Mouse (Mus musculus) heart, embryonic 10.5 days (tissue): ENCODE measurements around the gene Kcnb1. TPM values are rescaled to one million over a fixed set of nuclear protein-coding genes. Genes with fewer than 3 reads are reported as not detected.
A peak's percentile ranks its signal among the peaks of the same experiment; 100 is the strongest.

Source experiments
- DNase-seq: peaks from one replicate; pipeline ENCODE4 v3.0.0-alpha.2; 2017; ENCODE audit warnings: low spot score
- H3K27ac ChIP-seq: fragments of 300-500 bp; sonication (generic); 2 replicates; pipeline ENCODE4 v1.5.1; 2016; ENCODE audit warnings: mild to moderate bottlenecking
- H3K27me3 ChIP-seq: fragments of 300-500 bp; sonication (generic); 2 replicates; pipeline ENCODE4 v1.6.1; 2016; ENCODE audit warnings: mild to moderate bottlenecking; ENCODE audit not compliant: poor library complexity, insufficient read depth, severe bottlenecking
- H3K36me3 ChIP-seq: fragments of 300-500 bp; sonication (generic); 2 replicates; pipeline ENCODE4 v1.6.1; 2016; ENCODE audit warnings: mild to moderate bottlenecking, moderate library complexity
- H3K4me1 ChIP-seq: fragments of 300-500 bp; sonication (generic); 2 replicates; pipeline ENCODE4 v1.6.1; 2016; ENCODE audit warnings: mild to moderate bottlenecking
- H3K4me3 ChIP-seq: fragments of 300-500 bp; sonication (generic); 2 replicates; pipeline ENCODE4 v1.5.1; 2016; ENCODE audit warnings: mild to moderate bottlenecking, moderate library complexity
- H3K9me3 ChIP-seq: fragments of 300-500 bp; sonication (generic); 2 replicates; pipeline ENCODE4 v1.6.1; 2016; ENCODE audit warnings: mild to moderate bottlenecking, moderate library complexity
- WGBS: fragments of 180-500 bp; shearing (Covaris S2); methylation state at CpG from one replicate; pipeline ENCODE4 v1.1.7; 2016; 5-methylcytosine and 5-hydroxymethylcytosine counted together
- polyA plus RNA-seq: library from polyadenylated mRNA; unstranded; fragments of >200 nt; fragmentation: Nextera tagmentation; extraction: Ambion mirVana; gene quantifications from 2 replicates; pipeline ENCODE4 v1.2.1, GENCODE M21; 2016

Kcnb1 gene
- polyA plus RNA-seq, 1 experiment from 2014 or later, result 0.21 TPM

DNA sequence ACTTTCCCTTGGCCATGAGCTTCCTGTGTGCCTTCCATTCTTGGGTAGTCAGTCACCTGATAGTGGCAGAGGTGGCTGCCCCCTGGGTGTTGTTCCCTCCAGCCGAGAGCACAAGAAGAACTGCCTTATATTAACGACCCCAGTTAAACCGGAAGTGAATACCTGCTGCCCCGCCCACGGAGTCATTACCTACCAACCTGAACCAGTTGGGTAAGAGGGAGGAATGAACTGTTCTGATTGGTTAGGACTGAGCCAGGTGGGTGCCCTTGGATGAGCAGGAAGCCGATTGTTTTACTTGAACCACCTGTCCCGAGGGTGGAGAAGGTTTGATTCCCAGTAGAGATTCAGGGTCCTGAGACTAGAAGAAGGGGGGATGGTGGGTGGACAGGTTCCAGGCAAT lies 111.5 kb downstream of the Kcnb1 start:
- no peak for DNase-seq
- Histone ChIP-seq H3K4me3 (no peak overlapping the region), H3K27me3 (no peaks in the 10 kb centered on the region), H3K4me1 (peaks cover 27% of the 10 kb centered on the region), H3K36me3 (no peaks in the 10 kb centered on the region), H3K27ac (peak overlapping the region; percentile 29; the same call in 1 of the 2 replicates), H3K9me3 (no peaks in the 10 kb centered on the region)
- 34% methylated on average over 7 of the region's 7 CpGs for WGBS

DNA sequence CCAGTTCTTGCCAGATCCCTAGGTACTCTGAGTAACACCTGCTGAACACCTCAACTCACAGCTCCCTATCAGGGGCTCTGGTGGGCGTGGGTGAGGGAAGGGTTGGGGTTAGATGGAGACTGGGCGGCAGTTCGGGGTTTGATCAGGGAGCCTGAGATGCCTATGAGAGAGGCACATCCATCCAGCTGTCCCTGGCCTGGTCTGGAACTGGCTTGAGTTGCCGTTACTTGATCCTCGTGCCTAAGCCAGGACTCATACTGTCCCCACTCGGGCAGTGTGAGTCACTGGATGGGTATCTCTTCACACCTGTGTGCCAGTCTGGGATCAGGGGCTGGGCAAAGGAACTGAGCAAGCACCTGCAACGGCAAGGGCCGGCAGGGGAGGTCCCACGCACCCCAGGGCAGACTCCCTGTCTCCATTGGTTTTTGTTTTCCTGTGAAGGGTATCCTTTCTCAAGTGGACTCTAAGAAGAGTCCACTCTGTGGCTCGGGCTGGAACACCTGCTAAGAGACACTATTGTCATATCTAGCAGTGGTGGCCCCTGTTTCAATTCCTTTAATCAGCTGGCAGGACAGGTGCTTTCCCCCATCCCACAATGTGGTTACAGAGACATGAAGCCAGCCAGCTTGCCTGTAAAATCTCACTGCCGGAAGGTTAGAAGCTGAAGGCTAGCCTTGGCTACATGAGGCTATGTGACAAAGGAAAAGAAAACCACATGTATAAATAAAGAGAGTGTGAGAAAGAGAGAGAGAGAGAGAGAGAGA lies 112.6 kb downstream of the Kcnb1 start:
- 84% methylated on average over 11 of the region's 11 CpGs for WGBS
- Histone ChIP-seq H3K4me3 (no peak overlapping the region), H3K9me3 (no peaks in the 10 kb centered on the region)

DNA sequence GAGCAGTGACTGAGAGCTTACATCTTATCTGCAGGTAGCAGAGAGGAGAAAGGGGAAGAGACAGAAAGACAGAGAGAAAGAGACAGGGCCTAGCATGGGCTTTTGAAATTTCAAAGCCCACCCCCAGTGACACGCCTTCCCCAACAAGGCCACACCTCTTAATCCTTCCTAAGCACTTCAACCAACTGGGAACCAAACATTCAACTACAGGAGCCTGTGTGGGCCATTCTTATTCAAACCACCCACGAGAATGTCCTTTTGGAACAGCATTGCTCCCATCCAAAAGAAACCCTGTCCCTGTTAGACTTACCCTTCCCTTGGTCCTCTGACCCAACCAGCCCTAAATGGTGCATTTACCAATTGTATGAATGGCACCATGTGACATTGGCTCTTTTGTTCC lies 113.2 kb downstream of the Kcnb1 start:
- no peaks in the 10 kb centered on the region for H3K9me3 ChIP-seq
- no peaks in the 10 kb centered on the region for H3K36me3 ChIP-seq
- DNase-seq, result no peak
- peaks cover 22% of the 10 kb centered on the region for H3K4me1 ChIP-seq
- no peak overlapping the region for H3K27ac ChIP-seq
- WGBS, result 64% methylated on average over 2 of the region's 2 CpGs
- H3K4me3 ChIP-seq, result no peak overlapping the region
- H3K27me3 ChIP-seq, result no peaks in the 10 kb centered on the region

More for the DNA sequence above, 112.6 kb downstream of the Kcnb1 start:
- Histone ChIP-seq H3K27ac (no peak overlapping the region), H3K4me1 (peaks cover 27% of the 10 kb centered on the region), H3K36me3 (no peaks in the 10 kb centered on the region), H3K27me3 (no peaks in the 10 kb centered on the region)
- DNase-seq, result no peak

DNA sequence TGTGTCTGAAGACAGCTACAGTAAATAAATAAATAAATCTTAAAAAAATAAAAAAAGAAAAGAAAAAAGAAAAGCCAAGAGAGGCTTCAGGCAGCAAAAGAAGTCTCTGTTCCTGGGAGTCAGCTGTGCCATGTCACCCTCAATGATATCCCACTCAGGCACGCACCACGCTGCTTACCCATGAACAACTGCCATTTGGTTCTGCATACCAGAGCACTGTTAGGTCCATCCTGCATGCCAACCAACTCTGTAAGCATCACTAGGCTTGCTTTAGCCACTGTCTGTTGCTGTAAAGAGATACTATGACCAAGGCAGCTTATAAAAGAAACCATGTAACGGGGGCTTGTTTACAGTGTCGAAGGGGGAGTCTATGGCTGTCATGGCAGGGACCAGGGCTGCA lies 113.6 kb downstream of the Kcnb1 start:
- WGBS, result 88% methylated on average over 4 of the region's 4 CpGs
- no peak overlapping the region for H3K4me3 ChIP-seq

DNA sequence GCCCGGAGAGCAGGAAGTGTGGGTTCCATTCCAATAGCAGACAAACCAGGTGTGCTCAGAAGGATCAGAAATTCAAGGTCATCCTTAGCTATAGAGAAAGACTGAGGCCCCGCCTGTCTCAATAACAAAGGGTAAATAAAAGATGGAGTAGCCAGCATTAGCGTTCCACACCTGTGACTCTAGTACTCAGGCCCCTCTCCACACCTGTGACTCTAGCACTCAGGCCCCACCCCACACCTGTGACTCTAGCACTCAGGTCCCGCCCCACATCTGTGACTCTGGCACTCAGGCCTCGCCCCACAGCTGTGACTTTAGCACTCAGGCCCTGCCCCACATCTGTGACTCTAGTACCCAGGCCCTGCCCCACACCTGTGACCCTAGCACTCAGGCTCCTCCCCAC lies 115.4 kb downstream of the Kcnb1 start:
- Histone ChIP-seq H3K27me3 (no peaks in the 10 kb centered on the region), H3K4me1 (peaks cover 16% of the 10 kb centered on the region), H3K27ac (no peak overlapping the region), H3K36me3 (no peaks in the 10 kb centered on the region), H3K4me3 (no peak overlapping the region), H3K9me3 (no peaks in the 10 kb centered on the region)
- no peak for DNase-seq
- 88% methylated on average over 5 of the region's 5 CpGs for WGBS

More for the DNA sequence above, 113.6 kb downstream of the Kcnb1 start:
- Histone ChIP-seq H3K4me1 (peaks cover 18% of the 10 kb centered on the region), H3K27ac (no peak overlapping the region), H3K9me3 (no peaks in the 10 kb centered on the region), H3K36me3 (no peaks in the 10 kb centered on the region), H3K27me3 (no peaks in the 10 kb centered on the region)
- DNase-seq, result no peak

DNA sequence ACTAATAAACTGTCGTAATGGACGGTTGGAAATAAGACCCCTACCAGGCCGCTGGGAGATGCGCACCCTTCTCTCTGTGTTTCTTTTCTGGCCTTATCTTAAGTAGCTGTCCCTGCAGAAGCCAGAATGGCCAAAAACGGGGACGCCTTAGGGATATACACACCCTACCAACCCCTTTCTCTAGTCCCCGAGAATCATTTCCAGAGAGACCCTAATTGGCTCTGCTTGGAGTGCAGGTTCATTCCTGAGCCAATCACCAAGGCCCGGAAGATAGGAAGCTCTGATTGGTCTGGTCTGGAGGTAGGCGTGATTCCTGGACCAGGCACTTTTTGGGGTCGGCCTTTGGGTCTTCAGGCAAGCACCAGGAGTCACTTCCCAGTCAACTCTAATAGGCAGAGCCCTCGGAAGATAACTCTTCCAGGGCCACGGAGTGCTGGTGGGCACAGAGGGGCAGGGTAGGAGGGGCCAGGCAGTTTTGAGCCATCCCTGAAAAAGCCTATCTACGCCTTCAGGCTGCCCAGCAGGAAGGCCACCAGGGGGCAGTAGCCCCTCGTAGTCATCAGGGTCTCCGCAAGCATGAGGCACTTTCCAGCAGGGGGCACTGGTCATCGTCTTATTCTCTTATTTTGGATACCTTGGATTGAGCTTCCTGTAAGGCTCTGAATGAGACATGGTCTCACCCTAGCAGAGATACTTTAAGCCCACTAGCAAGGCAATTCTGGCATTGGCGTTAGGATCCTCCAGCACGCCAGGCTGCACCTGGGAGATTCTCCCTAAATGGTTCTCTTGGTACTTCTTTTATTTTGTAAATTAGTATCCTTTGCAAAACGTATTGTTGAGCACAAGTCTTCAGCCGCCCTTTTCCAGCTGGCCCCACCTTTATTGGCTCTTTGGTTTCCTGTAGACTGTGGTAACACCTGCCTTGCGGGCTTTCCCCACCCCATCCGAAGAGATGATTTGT lies 118.0 kb downstream of the Kcnb1 start:
- Histone ChIP-seq H3K27ac (peak overlapping the region; percentile 85), H3K4me1 (peaks cover 5% of the 10 kb centered on the region; the same call in 1 of the 2 replicates), H3K36me3 (no peaks in the 10 kb centered on the region), H3K27me3 (no peaks in the 10 kb centered on the region), H3K4me3 (peak overlapping the region; percentile 56), H3K9me3 (no peaks in the 10 kb centered on the region)
- WGBS, result 8% methylated on average over 22 of the region's 22 CpGs
- peak; percentile 96 for DNase-seq

DNA sequence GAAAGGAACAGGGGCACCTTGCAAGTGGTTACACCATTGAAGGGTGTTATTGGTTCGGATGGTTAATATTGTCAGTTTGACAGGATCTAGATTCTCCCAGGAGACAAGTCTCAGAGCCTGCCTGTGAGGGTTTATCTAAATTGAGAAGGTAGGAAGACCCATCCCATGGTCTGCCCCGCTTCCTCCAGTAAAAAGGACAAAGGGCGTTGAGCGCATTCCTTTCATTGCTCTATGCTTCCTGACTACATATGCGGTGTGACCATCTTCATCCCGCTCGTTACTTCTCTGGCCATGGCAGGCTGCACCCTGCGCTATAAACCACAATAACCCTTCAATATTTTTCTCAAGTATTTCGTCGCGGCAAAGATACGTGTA lies 118.7 kb downstream of the Kcnb1 start:
- H3K4me1 ChIP-seq, result peaks cover 5% of the 10 kb centered on the region; the same call in 1 of the 2 replicates
- H3K4me3 ChIP-seq, result peak overlapping the region; percentile 56
- no peak for DNase-seq
- no peaks in the 10 kb centered on the region for H3K36me3 ChIP-seq
- no peaks in the 10 kb centered on the region for H3K27me3 ChIP-seq
- WGBS, result 17% methylated on average over 12 of the region's 12 CpGs
- peak overlapping the region; percentile 85; the same call in 1 of the 2 replicates for H3K27ac ChIP-seq
- H3K9me3 ChIP-seq, result no peaks in the 10 kb centered on the region

- Histone ChIP-seq H3K4me3 (no peak overlapping the region), H3K27ac (no peak overlapping the region), H3K9me3 (no peaks in the 10 kb centered on the region), H3K27me3 (no peaks in the 10 kb centered on the region), H3K36me3 (peaks cover 9% of the 10 kb centered on the region), H3K4me1 (peaks cover 5% of the 10 kb centered on the region; the same call in 1 of the 2 replicates)
- no peak for DNase-seq
- 63% methylated on average over 6 of the region's 6 CpGs for WGBS
These were observed 119.6 kb downstream of the Kcnb1 start for GRCm38 (mm10) chr2:167070341-167070740.

DNA sequence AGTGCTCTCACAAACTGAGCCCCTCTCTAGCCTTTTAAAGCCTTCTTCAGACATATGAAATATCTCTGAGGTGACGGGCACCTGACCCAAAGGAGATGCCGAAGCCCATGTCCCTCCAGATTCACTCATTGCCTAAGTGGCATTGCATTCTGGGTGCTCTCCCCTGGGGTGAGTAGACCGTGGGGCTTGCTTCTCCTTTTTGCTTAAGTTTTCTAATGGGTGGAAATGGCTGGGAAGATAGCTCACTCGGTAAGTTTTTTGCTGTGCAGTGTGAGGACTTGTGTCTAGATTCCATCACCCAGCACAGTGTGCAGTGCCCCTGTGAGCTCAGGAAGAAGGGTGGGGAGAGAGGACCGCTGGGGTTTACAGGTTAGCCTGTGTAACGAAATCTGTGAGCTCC lies 122.4 kb downstream of the Kcnb1 start:
- no peak overlapping the region for H3K4me3 ChIP-seq
- H3K9me3 ChIP-seq, result no peaks in the 10 kb centered on the region
- H3K36me3 ChIP-seq, result peaks cover 22% of the 10 kb centered on the region
- H3K4me1 ChIP-seq, result peaks cover 12% of the 10 kb centered on the region
- no peak for DNase-seq
- no peaks in the 10 kb centered on the region for H3K27me3 ChIP-seq
- WGBS, result 48% methylated on average over 6 of the region's 6 CpGs
- no peak overlapping the region for H3K27ac ChIP-seq

DNA sequence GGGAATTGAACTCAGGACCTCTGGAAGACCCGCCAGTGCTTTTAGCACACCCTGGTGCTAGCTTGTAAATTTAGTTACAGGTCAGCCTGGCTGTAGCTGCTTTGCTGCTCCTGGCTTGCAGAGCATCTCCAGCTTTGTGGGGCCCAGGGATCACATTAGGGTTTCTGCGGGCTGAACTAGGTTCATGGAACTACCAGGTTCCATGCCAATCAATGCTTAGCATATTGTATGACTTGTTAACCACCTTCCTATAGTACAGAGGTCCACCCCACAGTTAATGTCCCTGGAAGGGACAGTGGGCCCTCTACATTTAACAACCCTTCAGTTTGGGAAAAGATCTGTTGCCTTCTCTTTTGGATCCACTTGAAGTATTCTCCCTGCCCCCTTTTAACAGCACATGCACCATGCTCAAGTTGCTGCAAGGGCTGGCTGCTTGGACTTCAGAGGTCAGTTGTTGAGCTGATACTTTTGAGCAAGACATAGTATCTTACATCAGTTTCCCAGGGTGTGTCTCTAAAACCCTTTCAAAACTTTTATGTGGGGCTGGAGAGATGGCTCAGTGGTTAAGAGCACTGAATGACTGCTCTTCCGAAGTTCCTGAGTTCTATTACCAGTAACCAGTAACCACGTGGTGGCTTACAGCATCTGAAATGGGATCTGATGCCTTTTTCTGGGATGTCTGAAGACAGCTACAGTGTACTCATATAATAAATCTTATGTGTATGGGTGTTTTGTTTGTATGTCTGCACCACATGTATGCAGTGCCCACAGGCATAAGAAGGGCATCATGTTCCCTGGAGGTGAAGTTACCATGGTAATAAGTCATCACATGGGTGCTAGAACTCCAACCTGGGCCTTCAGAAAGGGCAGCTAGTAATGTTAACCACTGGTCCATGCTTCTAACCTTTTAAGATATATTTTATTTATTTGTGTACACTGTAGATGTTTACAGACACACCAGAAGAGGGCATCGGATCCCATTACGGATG lies 123.1 kb downstream of the Kcnb1 start:
- Histone ChIP-seq H3K27ac (no peak overlapping the region), H3K4me3 (no peak overlapping the region), H3K4me1 (peaks cover 15% of the 10 kb centered on the region), H3K27me3 (no peaks in the 10 kb centered on the region), H3K36me3 (peaks cover 22% of the 10 kb centered on the region), H3K9me3 (no peaks in the 10 kb centered on the region)
- 35% methylated on average over 6 of the region's 6 CpGs for WGBS
- DNase-seq, result no peak

- H3K27ac ChIP-seq, result no peak overlapping the region
- H3K27me3 ChIP-seq, result no peaks in the 10 kb centered on the region
- DNase-seq, result no peak
- peaks cover 22% of the 10 kb centered on the region for H3K36me3 ChIP-seq
- H3K9me3 ChIP-seq, result no peaks in the 10 kb centered on the region
- H3K4me3 ChIP-seq, result no peak overlapping the region
- peaks cover 23% of the 10 kb centered on the region for H3K4me1 ChIP-seq
- 68% methylated on average over 1 of the region's 1 CpGs for WGBS
These were observed 123.9 kb downstream of the Kcnb1 start for GRCm38 (mm10) chr2:167066031-167066430.

- Histone ChIP-seq H3K9me3 (no peaks in the 10 kb centered on the region), H3K27me3 (no peaks in the 10 kb centered on the region), H3K4me3 (peak overlapping the region; percentile 84), H3K4me1 (peaks cover 23% of the 10 kb centered on the region), H3K27ac (peak overlapping the region; percentile 77), H3K36me3 (peaks cover 22% of the 10 kb centered on the region)
- WGBS, result 38% methylated on average over 9 of the region's 9 CpGs
- no peak for DNase-seq
These were observed 125.2 kb downstream of the Kcnb1 start for GRCm38 (mm10) chr2:167064601-167065295.
